Mouse (Mus musculus) splenic B cell, adult 2 months (primary cell): ENCODE measurements around the gene Col25a1.

Experiments used
- DNase-seq: peaks from one replicate; pipeline ENCODE4 v3.0.0-alpha.2; 2011; ENCODE audit warnings: low read depth, low spot score
- H3K27me3 ChIP-seq: 2 replicates; pipeline ENCODE4 v1.6.1; 2012; ENCODE audit warnings: mild to moderate bottlenecking, low read length, moderate library complexity, mixed read lengths; ENCODE audit not compliant: control insufficient read depth, poor library complexity, insufficient read depth, severe bottlenecking
- H3K36me3 ChIP-seq: 2 replicates; pipeline ENCODE4 v1.6.1; 2012; ENCODE audit warnings: mild to moderate bottlenecking, low read length, moderate library complexity, mixed read lengths; ENCODE audit not compliant: control insufficient read depth, poor library complexity, insufficient read depth, severe bottlenecking

The Col25a1 gene

GRCm38 (mm10) chr3:130185111-130185510 is 53.8 kb downstream of the Col25a1 start:
- Histone ChIP-seq H3K27me3 (no peaks in the 10 kb centered on the region), H3K36me3 (no peaks in the 10 kb centered on the region)
- DNase-seq: no peak

- Histone ChIP-seq H3K27me3 (no peaks in the 10 kb centered on the region), H3K36me3 (no peaks in the 10 kb centered on the region)
- DNase-seq: no peak
Observed at GRCm38 (mm10) chr3:130187588-130187987, 56.3 kb downstream of the Col25a1 start.

GRCm38 (mm10) chr3:130193450-130193849 is 62.1 kb downstream of the Col25a1 start:
- peak; percentile 8 for DNase-seq
- no peaks in the 10 kb centered on the region for H3K36me3 ChIP-seq

GRCm38 (mm10) chr3:130214631-130215030 is 83.3 kb downstream of the Col25a1 start:
- DNase-seq: no peak
- no peaks in the 10 kb centered on the region for H3K36me3 ChIP-seq
- H3K27me3 ChIP-seq: no peaks in the 10 kb centered on the region

More at GRCm38 (mm10) chr3:130193450-130193849, 62.1 kb downstream of the Col25a1 start:
- H3K27me3 ChIP-seq: no peaks in the 10 kb centered on the region

GRCm38 (mm10) chr3:130216141-130216540 is 84.8 kb downstream of the Col25a1 start:
- Histone ChIP-seq H3K27me3 (no peaks in the 10 kb centered on the region), H3K36me3 (no peaks in the 10 kb centered on the region)
- no peak for DNase-seq

GRCm38 (mm10) chr3:130216646-130217045 is 85.3 kb downstream of the Col25a1 start:
- H3K36me3 ChIP-seq: no peaks in the 10 kb centered on the region
- H3K27me3 ChIP-seq: no peaks in the 10 kb centered on the region
- DNase-seq: no peak

GRCm38 (mm10) chr3:130217705-130218104 is 86.4 kb downstream of the Col25a1 start:
- H3K27me3 ChIP-seq: no peaks in the 10 kb centered on the region
- DNase-seq: no peak
- no peaks in the 10 kb centered on the region for H3K36me3 ChIP-seq

- no peak for DNase-seq
Observed at GRCm38 (mm10) chr3:130218232-130218728, 87.0 kb downstream of the Col25a1 start.

GRCm38 (mm10) chr3:130220811-130221210 is 89.5 kb downstream of the Col25a1 start:
- Histone ChIP-seq H3K36me3 (no peaks in the 10 kb centered on the region), H3K27me3 (no peaks in the 10 kb centered on the region)
- no peak for DNase-seq

More at GRCm38 (mm10) chr3:130218232-130218728, 87.0 kb downstream of the Col25a1 start:
- no peaks in the 10 kb centered on the region for H3K36me3 ChIP-seq
- H3K27me3 ChIP-seq: no peaks in the 10 kb centered on the region

GRCm38 (mm10) chr3:130228186-130228585 is 96.9 kb downstream of the Col25a1 start:
- no peak for DNase-seq
- Histone ChIP-seq H3K36me3 (no peaks in the 10 kb centered on the region), H3K27me3 (no peaks in the 10 kb centered on the region)

GRCm38 (mm10) chr3:130232944-130233343 is 101.6 kb downstream of the Col25a1 start:
- Histone ChIP-seq H3K36me3 (no peaks in the 10 kb centered on the region), H3K27me3 (0 out of 2 replicates have a peak, but pooled peaks cover 2% of the 10 kb centered on the region)
- no peak for DNase-seq

GRCm38 (mm10) chr3:130235233-130235632 is 103.9 kb downstream of the Col25a1 start:
- H3K27me3 ChIP-seq: 0 out of 2 replicates have a peak, but pooled peaks cover 2% of the 10 kb centered on the region
- DNase-seq: no peak
- H3K36me3 ChIP-seq: no peaks in the 10 kb centered on the region

- Histone ChIP-seq H3K36me3 (no peaks in the 10 kb centered on the region), H3K27me3 (0 out of 2 replicates have a peak, but pooled peaks cover 2% of the 10 kb centered on the region)
- no peak for DNase-seq
Observed at GRCm38 (mm10) chr3:130236129-130236528, 104.8 kb downstream of the Col25a1 start.

- no peaks in the 10 kb centered on the region for H3K36me3 ChIP-seq
- H3K27me3 ChIP-seq: 0 out of 2 replicates have a peak, but pooled peaks cover 2% of the 10 kb centered on the region
- no peak for DNase-seq
Observed at GRCm38 (mm10) chr3:130237852-130238251, 106.6 kb downstream of the Col25a1 start.

GRCm38 (mm10) chr3:130241924-130242323 is 110.6 kb downstream of the Col25a1 start:
- H3K27me3 ChIP-seq: no peaks in the 10 kb centered on the region
- no peak for DNase-seq
- no peaks in the 10 kb centered on the region for H3K36me3 ChIP-seq
